Mouse (Mus musculus) adrenal gland, postnatal 36 days (tissue): ENCODE results near the gene Map1b. TPM values are rescaled to one million over a fixed set of nuclear protein-coding genes. Genes with fewer than 3 reads are reported as not detected.
A peak's percentile ranks its signal among the peaks of the same experiment; 100 is the strongest.

Source experiments
- DNase-seq, 2 experiments: peaks; one replicate each; pipeline ENCODE4 v3.0.0; 2021; ENCODE audit warnings: mixed read lengths in 1 of 2
- total RNA-seq, 2 experiments: library from RNA; stranded (reverse); gene quantifications; 2 replicates each; pipeline ENCODE4 v1.2.3; 2021

Map1b gene
- total RNA-seq, 2 experiments from 2014 or later: 65.1 to 216 TPM

GRCm38 (mm10) chr13:99447403-99448199 lies 68.7 kb downstream of the Map1b start:
- DNase-seq: peak; percentile 41 to 55

- no peak for DNase-seq
Measured at GRCm38 (mm10) chr13:99447002-99447401, 69.3 kb downstream of the Map1b start.

GRCm38 (mm10) chr13:99444880-99445279 lies 71.5 kb downstream of the Map1b start:
- DNase-seq: no peak

- no peak for DNase-seq
Measured at GRCm38 (mm10) chr13:99444431-99444871, 71.9 kb downstream of the Map1b start.

- DNase-seq: no peak
Measured at GRCm38 (mm10) chr13:99443484-99444175, 72.7 kb downstream of the Map1b start.

GRCm38 (mm10) chr13:99442434-99443249 lies 73.7 kb downstream of the Map1b start:
- no peak for DNase-seq

GRCm38 (mm10) chr13:99441700-99442433 lies 74.5 kb downstream of the Map1b start:
- no peak for DNase-seq

- DNase-seq: no peak
Measured at GRCm38 (mm10) chr13:99440228-99440627, 76.1 kb downstream of the Map1b start.

GRCm38 (mm10) chr13:99439357-99439756 lies 77.0 kb downstream of the Map1b start:
- no peak for DNase-seq

GRCm38 (mm10) chr13:99437051-99437450 lies 79.3 kb downstream of the Map1b start:
- DNase-seq: no peak

- no peak for DNase-seq
Measured at GRCm38 (mm10) chr13:99434494-99434893, 81.8 kb downstream of the Map1b start.

GRCm38 (mm10) chr13:99433068-99434008 lies 83.0 kb downstream of the Map1b start:
- DNase-seq: no peak

- DNase-seq: no peak
Measured at GRCm38 (mm10) chr13:99423581-99423980, 92.8 kb downstream of the Map1b start.

- DNase-seq: no peak
Measured at GRCm38 (mm10) chr13:99416601-99417000, 99.7 kb downstream of the Map1b start.

GRCm38 (mm10) chr13:99414352-99414742 lies 102.0 kb downstream of the Map1b start:
- no peak for DNase-seq

GRCm38 (mm10) chr13:99413481-99414351 lies 102.6 kb downstream of the Map1b start:
- DNase-seq: no peak

- DNase-seq: peak; percentile 66 to 69
Measured at GRCm38 (mm10) chr13:99412477-99413080, 103.8 kb downstream of the Map1b start.

- peak; percentile 84 to 86 for DNase-seq
Measured at GRCm38 (mm10) chr13:99411761-99412160, 104.6 kb downstream of the Map1b start.
